Mouse (Mus musculus): ENCODE results near the gene Cd69.

Gene Cd69

DNA sequence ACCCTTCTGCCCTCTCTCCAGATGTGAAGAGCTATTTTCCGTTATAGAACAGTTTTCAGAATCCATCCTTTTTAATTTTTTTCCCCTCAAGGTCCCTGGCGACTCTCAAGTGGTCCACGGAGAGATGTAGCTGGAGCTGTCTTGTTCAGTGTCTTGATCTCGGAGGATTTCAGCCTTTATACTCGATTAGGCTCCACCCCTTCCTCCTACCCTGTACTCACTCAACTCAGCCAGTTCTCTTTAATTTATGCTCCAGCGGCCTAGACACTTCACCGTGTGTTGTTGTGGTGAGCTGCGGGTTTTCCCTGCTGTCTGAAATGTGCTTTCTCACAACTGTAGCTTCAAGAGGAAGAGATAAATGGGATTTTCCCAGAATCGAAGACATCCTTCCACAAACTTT lies at the start of gene Cd69:
Gene Cd69 (minus strand): TSS at position 217 of the 400 bp plus-strand sequence.
- DNase-seq (ENCODE audit: low spot score) = no peak

DNA sequence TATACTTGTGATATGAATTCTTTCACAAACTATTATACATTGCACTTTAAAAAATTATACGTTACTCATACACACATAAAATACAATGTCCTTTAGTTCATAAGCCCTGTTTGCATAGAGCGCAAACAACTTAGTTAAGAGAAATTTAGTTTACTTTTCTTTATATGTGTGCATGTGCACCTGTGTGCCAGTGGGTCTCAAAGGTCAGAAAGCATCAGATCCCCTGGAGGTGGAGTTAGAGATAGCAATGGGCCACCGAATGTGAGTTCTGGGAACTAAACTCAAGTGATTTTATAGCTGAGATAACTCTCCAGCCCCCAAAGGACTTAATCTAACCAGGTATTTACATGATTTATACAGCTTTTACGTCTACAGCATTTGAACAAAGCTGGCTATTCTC lies 44.1 kb upstream of the Cd69 start:
- no peak for DNase-seq (ENCODE audit: low spot score)

DNA sequence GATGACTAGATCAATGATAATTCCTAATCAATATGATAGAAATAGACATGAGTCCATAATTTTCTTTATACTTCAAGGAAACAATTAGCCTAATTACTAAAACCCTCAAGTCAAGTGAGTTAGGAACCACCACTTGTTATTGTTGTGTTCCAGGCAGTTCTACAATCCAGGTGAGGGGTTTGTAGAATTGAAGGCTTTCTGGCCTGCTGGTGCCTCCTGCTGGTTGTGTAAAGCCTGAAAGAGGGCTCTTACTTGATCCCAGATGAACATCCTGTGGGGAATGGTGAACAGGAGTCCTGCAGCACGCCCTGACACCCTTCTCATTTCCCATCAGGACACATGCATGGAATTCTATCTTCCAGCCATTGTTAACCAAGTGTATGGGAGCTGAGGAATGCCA lies 43.2 kb upstream of the Cd69 start:
- no peak for DNase-seq (ENCODE audit: low spot score)

DNA sequence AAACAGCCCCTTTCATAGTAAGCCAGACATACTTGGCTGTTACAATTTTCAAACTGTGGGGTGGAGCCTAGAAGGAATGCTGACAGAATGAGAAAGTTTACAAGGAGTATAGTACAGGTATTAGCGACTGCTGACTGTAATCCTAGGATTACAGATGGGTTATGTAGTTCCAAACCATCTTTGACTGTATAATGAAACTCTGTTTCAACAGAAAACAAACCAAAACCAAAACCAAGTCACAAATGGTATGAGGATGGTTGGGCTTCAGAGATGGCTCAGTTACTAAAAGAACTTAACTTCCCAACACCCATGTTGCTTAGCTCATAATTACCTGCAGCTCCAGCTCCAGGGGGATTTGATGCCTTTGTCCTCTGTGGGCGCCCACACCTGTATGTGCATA lies 41.2 kb upstream of the Cd69 start:
- DNase-seq (ENCODE audit: low spot score) = no peak

DNA sequence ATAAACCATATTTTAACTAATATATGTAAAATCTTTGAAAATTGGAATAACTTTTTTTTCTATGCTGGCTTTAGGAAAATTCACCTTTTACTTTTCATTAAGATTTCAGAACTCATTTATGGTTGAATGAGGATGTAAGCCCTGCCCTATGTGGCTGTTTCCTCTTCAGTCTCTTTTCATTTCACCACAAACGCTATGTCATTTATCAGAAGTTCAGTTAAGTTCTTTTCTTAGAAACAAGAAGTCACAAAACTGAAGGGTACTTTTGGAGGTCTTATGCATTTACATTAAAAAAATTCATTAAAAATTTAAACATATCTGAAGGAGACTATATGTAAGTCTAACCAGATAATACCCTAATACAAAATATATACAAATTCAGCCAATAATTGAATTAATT lies 40.5 kb upstream of the Cd69 start:
- DNase-seq (ENCODE audit: low spot score) = no peak

DNA sequence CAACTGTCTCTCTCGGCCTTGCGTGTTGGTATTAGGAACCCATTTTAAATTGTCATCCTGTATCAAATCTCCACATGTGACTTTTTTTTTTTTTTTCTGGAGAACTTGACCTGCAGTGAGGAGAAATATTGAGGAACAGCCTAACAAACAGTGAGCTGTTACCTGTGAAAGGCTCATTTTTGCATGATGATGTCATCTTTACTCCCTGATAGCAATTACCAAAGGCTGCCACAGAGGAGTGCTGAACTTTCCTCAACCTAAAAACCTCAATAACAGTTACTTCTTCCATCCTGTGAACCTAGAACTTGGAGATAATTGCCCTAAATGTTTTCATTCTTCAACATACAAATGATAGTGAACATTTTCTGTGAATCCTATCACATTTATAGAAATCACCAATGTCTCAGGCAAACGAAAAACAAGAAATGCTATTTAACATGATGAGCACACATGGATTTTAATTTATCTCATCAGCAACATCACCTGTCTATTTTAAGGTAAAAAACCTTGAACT lies 39.5 kb upstream of the Cd69 start:
- no peak for DNase-seq (ENCODE audit: low spot score)

DNA sequence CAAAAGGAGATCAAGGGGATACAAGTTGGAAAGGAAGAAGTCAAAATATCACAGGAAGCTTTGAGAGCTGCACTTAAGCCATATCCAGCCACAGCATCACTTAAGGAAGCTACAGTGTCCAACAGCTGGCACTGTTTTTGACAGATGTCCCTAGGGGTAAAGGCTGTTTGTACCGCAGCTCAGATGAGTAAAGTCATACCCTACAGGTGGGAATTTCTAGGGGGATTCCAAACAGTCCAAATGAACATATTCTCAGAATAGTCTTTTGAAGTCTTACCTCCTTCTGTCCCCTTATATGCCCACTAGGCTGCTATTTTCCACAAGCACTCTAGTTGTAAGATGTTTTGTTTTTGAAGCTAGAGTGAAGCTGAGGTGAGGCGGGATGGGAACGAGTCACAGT lies 37.3 kb upstream of the Cd69 start:
- DNase-seq (ENCODE audit: low spot score) = no peak

DNA sequence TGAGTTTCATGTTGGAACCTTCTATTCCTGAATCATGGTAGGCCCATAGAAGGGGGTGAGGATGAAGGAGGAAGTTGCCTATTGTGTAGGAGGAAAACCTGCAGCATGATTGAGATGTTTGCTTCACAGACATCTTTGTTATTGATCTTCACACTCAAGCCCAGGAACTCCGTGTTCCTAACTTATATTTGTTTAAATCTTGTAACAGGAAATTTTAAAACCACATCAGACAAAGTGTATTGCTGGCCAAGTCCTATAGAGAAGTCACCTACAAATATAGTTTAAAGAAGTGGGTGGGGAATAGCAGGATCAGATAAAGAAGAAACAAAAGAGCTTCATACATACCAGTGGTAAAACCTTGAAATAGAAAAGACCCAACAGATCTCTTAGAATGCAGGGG lies 28.9 kb upstream of the Cd69 start:
- DNase-seq (ENCODE audit: low spot score) = no peak

DNA sequence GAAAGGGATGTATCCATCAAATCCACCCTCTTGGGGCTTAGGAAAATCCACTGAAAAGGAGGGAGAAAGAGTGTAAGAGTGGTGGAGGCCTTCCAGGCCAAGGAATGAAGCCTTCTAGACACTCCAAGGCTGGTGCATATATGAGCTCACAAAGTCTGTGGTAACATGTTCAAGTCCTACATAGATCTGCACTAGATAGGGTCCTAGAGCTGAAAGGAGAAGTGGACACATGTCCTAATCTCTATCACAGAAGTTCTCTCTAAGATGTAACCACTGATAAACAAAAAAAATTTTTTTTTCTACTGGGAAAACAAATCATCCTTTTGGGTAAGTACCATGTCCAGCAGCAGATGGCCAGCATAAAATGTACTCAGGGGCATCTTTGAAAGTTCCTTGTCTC lies 13.5 kb upstream of the Cd69 start:
- no peak for DNase-seq (ENCODE audit: low spot score)

DNA sequence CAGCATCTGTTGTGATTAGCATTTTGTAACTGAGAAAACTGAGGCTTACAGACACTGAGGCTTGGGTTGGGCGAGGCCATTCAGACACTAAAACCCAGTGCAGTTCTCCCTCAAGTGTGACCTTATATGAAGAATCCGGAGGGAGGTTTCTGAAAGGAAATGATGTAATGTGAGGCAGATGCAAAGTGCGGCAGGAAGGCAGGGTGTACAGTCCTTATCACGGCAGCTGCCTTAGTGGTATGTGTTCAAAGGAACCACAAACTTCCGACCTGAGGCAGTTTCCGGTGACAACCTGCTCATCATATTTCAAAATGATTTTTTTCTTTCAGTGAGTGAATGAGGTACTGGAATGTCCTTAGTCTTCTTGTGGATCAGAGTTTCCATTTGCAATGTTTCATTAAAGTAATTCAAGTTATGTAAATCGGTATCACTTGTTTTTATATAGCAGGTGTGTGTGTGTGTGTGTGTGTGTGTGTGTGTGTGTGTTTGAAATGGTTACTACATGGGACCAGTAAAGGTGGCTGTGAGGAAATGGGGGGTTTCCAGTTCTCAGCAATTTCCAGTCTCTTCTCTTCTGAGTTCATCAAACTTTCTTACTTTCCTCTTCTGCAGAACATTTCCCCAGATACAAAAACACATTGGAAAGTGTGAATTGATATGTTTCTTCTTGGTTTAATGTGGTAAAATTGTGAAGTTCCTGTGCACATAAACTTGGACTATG lies 9.3 kb upstream of the Cd69 start:
- DNase-seq (ENCODE audit: low spot score) = no peak

DNA sequence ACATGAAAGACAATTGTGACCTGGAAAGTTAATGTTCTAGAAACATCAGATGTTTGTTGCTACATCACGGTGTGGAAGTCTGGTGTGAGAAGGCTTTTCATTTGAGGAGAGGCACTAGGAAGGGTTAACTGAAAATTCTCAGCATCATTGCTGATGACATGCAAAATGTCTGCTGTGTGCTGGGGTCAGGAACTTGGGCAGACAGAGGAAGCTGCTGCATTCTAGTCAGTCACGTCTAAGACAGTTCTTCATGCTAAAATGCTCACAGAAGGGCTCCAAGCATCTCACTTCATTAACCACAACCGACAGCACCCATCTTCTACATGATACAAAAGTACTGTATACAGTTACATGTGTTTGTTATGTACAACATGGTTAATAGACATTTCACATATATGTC lies 8.0 kb upstream of the Cd69 start:
- no peak for DNase-seq (ENCODE audit: low spot score)

DNA sequence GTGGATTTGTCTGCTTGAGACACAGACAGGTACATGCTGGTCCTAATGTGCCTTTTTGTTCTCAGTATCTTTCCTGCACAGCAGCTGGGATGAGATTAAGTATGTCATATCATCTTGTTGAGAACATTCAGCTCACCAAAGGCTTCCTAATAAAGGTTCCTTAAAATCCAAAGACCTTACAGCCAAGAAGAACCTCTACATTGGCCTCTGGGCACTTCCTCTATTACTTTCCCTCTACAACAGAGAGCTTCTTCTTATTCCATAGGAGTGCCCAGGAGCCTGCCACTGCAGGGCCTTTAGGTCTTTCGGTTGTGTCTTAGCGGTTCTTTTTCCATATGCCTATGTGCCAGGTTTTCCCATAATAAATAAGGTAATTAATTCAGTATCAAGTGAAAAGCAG lies 1.2 kb upstream of the Cd69 start:
- DNase-seq (ENCODE audit: low spot score) = no peak

DNA sequence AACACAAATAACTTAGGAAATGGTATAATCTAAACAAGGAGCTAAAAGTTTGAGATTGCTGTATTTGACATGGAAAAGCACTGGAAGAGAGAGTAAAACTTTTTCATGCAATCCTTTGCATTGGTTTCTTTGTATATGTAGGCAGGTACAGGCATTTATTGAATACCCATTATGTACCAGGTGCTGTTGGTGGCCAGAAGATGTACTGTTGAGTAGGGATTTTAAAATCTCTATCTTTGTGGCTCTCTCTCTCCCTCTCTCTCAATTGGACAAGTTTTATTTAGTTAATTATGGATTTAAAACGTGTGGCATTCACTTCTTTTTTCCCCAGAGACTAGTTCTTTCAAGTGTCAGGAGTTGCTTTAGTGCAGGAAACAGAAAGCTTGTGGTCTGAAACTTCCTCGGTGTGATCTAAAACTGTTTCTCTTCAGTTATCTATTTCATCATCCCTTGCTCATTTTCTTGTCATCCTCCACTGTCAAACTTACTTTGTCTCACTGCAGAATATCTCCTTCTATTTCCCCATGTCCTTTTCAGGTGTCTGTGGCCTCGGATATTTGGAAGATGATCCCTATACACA lies 478 bp upstream of the Cd69 start:
- no peak for DNase-seq (ENCODE audit: low spot score)

DNA sequence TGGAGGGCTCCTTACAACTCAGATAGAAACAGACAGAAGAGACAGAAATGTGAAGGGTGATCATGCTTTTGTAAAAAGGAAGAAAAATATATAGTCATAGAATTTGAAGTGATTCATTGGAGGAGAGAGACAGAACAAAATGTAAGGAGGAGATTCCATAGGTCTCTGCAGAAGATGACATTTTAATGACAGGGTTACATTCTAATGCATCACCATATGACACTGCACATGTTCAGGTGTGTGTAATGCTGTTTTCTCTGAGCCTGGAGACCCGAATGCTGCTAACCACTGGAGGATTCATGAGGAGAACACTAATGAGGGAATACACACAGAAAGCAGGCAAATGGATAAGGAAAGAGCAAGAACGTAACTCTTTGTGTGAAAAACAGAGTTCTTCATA lies 760 bp downstream of the Cd69 start:
- DNase-seq (ENCODE audit: low spot score) = no peak

DNA sequence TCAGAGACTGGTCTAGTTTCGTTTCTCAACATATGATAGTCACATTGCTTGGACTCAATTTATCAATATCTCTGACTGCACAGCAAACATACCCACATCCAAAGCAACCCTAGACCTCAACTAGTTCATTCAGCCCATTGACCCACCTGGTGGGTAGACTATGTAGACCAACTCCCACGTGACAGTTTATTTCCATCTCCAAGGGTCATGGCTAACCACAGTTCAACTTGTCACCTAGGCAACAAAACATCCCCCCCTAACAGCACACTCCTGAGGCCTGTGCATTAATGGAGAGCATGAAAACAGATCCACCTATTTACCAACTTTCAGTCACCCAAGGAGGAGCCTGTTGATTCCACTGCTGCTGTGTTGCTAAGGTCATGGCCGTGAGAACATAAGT lies 1.6 kb downstream of the Cd69 start:
- DNase-seq (ENCODE audit: low spot score) = no peak

DNA sequence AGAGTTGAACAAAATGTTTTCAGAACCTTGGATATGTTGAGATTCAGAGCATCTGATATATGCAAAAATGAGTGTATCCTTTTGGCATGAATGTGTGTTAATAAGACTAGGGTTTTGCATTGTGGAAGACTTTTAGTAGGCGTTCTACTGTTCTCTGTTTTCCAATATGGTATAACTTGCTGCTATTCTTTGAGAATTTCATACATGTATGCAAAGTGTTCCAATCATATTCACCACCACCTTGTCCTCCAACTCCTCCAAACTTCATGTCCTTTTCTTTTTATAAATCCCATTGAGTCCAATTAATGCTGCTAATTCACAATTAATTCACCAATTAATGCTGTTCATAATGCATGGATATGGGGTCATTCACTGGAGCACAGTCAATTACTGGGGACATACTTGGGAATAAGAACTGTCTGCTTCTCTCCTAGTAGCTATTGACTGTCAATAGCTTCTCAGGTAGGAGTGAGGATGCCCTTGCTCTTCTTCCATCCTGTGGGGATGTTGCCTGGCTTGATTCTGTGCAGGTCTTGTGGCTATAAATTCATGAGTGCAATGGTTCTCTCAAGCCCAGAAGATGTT lies 8.7 kb downstream of the Cd69 start:
- DNase-seq (ENCODE audit: low spot score) = no peak

DNA sequence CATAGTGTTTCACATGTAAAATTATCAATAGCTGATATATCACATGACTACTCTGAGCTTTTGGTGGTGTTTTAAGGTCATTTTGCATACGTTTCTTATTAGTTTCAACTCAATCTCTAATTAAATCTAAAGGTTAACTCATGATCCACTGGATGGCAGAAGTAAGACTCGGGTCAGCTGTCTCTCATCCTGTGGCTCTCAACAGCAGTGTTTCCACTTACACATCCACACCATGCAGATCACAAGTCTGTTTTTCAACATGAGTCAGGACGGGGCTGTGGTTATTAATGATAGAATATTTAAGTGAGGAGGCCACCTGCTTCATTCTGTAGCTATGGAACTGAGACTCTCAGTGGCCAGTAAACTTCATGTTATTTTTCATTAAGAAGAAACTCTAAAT lies 9.4 kb downstream of the Cd69 start:
- no peak for DNase-seq (ENCODE audit: low spot score)

DNA sequence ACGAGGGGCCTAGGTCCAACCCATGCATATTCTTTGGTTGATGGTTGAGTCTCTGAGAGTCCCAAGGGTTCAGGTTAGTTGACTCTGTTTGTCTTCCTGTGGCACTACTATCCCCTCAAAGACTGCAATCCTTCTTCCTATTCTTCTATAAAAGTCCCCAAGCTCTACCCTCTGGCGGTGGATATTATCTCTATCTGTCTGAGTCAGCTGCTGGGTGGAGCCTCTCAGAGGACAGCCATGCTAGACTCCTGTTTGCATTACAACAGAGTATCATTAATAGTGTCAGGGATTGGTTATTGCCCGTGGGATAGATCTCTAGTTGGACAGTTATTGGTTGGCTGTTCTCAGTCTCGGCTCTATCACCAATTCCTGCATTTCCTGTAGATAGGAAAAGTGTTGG lies 14.3 kb downstream of the Cd69 start:
- no peak for DNase-seq (ENCODE audit: low spot score)

DNA sequence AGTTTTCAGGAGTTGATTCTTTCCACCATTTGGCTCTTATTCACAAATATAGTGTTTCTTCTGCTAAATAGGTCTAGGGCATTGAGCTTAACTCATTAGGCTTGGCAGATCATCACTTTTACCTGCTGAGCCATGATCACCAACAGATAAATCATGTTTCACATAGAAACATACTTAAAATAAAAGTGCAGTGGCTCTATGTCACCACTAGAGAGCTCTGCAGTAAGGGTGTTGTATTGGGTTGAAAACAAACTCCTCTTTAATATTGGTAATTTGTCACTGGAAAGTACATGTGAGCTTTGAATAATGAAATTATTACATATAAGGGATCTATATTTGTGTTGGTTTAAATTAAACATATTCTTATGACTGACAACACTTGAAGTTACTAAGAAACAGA lies 15.2 kb downstream of the Cd69 start:
- DNase-seq (ENCODE audit: low spot score) = no peak

DNA sequence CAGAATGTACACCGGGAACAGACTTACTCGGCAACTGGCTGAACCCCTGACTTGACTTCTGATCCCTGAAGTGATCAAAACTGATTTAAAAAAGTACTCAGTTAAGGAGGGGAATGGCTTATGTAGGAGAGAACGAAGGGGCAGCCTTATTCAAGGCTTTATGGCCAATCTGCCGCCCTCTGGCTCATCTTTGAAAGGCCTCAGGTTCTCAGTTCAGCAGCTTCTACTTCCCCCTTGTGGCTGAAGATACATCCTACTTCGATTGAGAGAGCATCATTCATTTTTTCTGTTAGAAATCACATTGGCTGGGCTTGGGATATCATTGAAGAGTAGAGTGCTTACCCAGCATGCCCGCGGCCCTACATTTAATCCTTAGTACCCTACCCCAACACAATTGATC lies 19.2 kb downstream of the Cd69 start:
- peak; percentile 59 for DNase-seq (ENCODE audit: low spot score)

DNA sequence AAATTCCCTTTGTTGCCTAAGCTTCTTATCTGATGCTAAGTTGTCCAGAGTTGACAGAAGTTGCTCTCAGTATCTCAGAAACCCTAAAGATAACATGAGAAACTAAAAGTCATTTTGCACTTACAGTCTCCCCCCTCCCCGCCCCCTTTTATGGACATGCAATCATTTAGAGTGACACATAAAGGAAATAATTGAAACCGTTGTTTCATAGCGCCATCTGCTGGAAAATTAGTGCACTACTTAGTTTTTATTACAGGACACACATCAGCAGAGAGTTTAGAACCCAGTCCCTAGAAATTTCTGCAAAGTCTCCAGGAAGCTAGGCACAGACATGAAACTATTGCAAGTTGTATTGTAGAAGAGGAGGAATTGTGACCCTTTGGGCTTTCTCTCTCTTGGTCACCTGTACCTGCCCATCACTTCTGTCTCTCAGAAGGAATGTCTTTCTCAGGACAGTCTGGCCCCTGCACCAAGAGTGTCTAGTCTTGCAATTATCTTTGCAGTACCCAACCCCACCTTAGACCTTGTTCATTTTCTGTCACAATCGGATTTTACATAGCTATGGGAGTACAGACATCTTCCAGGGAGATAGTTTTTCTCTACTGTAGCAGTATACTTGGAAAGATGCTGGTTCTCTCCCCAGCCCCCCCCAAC lies 20.2 kb downstream of the Cd69 start:
- DNase-seq (ENCODE audit: low spot score) = peak; percentile 78

DNA sequence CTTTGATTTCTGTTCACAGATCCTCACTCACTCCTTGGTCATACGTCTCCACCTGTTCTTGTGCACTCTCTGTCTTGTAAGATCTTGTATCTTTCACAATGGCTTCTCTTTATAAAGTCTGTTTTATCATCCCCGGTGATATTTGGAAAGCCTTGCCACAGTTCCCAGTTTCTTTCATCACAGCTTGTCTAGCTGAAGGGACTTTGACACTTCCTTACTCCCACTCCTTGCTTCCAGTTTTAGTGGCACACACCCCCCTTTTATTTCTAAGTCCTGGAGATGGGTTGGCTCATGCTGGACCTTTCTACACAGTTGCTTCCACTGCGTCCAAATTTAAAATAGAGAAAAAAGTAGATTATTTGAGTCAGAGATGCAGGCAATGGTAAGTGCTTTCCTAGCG lies 20.9 kb downstream of the Cd69 start:
- DNase-seq (ENCODE audit: low spot score) = no peak

DNA sequence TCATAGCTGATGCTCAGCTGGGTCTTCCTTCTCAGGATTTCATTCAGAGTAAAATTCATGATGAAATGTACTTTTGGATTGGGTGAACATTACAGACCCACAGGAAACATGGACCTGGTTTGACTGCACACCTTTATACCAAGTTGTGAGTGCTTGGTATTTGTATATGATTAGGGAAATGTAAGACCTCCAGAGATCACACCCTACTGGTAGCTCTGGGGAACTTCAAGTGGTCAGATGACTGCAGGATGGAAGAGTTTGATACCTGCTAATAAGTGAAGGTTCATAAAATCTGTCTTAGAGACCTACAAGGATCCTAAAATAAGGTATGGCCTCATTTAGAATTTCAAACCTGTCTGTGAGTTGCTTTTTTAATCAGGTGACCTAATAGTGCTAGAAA lies 27.0 kb downstream of the Cd69 start:
- DNase-seq (ENCODE audit: low spot score) = no peak
